Mouse (Mus musculus) midbrain, embryonic 11.5 days (tissue): ENCODE data around the gene Frmpd1. TPM values are rescaled to one million over a fixed set of nuclear protein-coding genes. Genes with fewer than 3 reads are reported as not detected.

Experiments
- ATAC-seq: fragments of 200-750 bp; cut with Nextera tagmentation; 2 replicates; pipeline ENCODE4 v1.8.0; 2017; ENCODE audit warnings: moderate TSS enrichment, moderate library complexity; ENCODE audit not compliant: low FRiP score
- DNase-seq: peaks from one replicate; pipeline ENCODE4 v3.0.0; 2015; ENCODE audit warnings: low spot score; ENCODE audit errors: missing footprints
- H3K27ac ChIP-seq: fragments of 300-500 bp; sonication (generic); 2 replicates; pipeline ENCODE4 v1.5.1; 2014; ENCODE audit warnings: low read depth, low read length
- H3K27me3 ChIP-seq: fragments of 300-500 bp; sonication (generic); 2 replicates; pipeline ENCODE4 v1.6.1; 2014; ENCODE audit warnings: mild to moderate bottlenecking, low read length, moderate library complexity, mixed read lengths; ENCODE audit not compliant: control insufficient read depth, insufficient read depth
- H3K36me3 ChIP-seq: fragments of 300-500 bp; sonication (generic); 2 replicates; pipeline ENCODE4 v1.6.1; 2014; ENCODE audit warnings: mild to moderate bottlenecking, low read length, moderate library complexity, mixed read lengths; ENCODE audit not compliant: control insufficient read depth, insufficient read depth
- H3K4me1 ChIP-seq: fragments of 300-500 bp; sonication (generic); 2 replicates; pipeline ENCODE4 v1.6.1; 2014; ENCODE audit warnings: low read length; ENCODE audit not compliant: control insufficient read depth, insufficient read depth
- H3K4me2 ChIP-seq: fragments of 300-500 bp; sonication (generic); 2 replicates; pipeline ENCODE4 v1.6.1; 2014; ENCODE audit warnings: mild to moderate bottlenecking, moderate library complexity
- H3K4me3 ChIP-seq: fragments of 300-500 bp; sonication (generic); 2 replicates; pipeline ENCODE4 v1.5.1; 2014; ENCODE audit warnings: low read depth, low read length
- H3K9ac ChIP-seq: fragments of 300-500 bp; sonication (generic); 2 replicates; pipeline ENCODE4 v1.6.1; 2014; ENCODE audit warnings: low read length
- H3K9me3 ChIP-seq: fragments of 300-500 bp; sonication (generic); 2 replicates; pipeline ENCODE4 v1.6.1; 2016; ENCODE audit warnings: low read length; ENCODE audit not compliant: control insufficient read depth
- WGBS: fragments of 180-500 bp; shearing (Covaris S2); extraction: QIAGEN DNeasy Blood & Tissue Kit; methylation state at CpG from one replicate; pipeline ENCODE4 v1.1.7; 2014; 5-methylcytosine and 5-hydroxymethylcytosine counted together
- polyA plus RNA-seq: library from polyadenylated mRNA; unstranded; fragments of >200 nt; fragmentation: Nextera tagmentation; extraction: Ambion mirVana; gene quantifications from 2 replicates; pipeline ENCODE4 v1.2.1, GENCODE M21; 2014

Frmpd1 gene
- polyA plus RNA-seq, 1 experiment from 2014 or later = 1.3 TPM

DNA sequence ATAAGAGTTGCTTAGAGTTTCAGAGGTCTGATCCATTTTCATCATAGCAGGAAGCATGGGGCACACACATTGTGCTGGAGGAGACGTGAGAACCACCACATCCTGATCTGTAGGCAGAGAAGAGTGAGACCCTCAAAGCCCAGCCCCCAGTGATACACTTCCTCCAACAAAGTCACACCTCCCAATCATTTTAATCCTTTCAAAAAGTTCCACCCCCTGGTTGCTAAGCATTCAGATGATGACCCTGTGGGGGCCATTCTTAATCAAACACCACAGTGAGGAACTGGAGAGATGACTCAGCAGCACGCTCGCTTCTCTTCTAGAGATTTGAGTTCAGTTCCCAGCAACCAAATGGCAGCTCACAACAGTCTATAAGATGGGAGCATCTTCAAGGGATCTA is 147.8 kb downstream of the Frmpd1 start:
- Histone ChIP-seq H3K4me1 (no peaks in the 10 kb centered on the region), H3K4me3 (no peak overlapping the region), H3K9me3 (no peaks in the 10 kb centered on the region), H3K36me3 (no peaks in the 10 kb centered on the region), H3K9ac (no peak overlapping the region), H3K27me3 (no peaks in the 10 kb centered on the region), H3K4me2 (no peak overlapping the region), H3K27ac (no peak overlapping the region)
- 70% methylated on average over 3 of the region's 3 CpGs for WGBS
- ATAC-seq (no peak), DNase-seq (no peak)

Other genes with a start within 250 kb of the Frmpd1 start
- gene Grhpr, start 203.5 kb upstream of the Frmpd1 start, polyA plus RNA-seq = 37.4 and 38.2 TPM in 2 replicates
- gene Zbtb5, start 172.5 kb upstream of the Frmpd1 start, polyA plus RNA-seq = 41.2 and 44.7 TPM in 2 replicates
- gene Polr1e, start 166.3 kb upstream of the Frmpd1 start, polyA plus RNA-seq = 51.6 and 56.3 TPM in 2 replicates
- gene Fbxo10, start 100.3 kb upstream of the Frmpd1 start, polyA plus RNA-seq = 5.0 and 5.6 TPM in 2 replicates
- gene Tomm5, start 76.8 kb upstream of the Frmpd1 start, polyA plus RNA-seq = 166 and 185 TPM in 2 replicates
- 20.5 and 25.4 TPM in 2 replicates for gene Trmt10b, start 112.3 kb downstream of the Frmpd1 start, polyA plus RNA-seq
- 11.7 and 12.3 TPM in 2 replicates for gene Dcaf10, start 157.2 kb downstream of the Frmpd1 start, polyA plus RNA-seq
- 105 and 109 TPM in 2 replicates for gene Exosc3, start 157.9 kb downstream of the Frmpd1 start, polyA plus RNA-seq
- gene Slc25a51, start 223.9 kb downstream of the Frmpd1 start, polyA plus RNA-seq = 63.4 and 78.6 TPM in 2 replicates